Mouse (Mus musculus) CH12.LX (cell line): ENCODE data around the gene Prkcb. TPM values are rescaled to one million over a fixed set of nuclear protein-coding genes. Genes with fewer than 3 reads are reported as not detected.

Experiments
- DNase-seq: peaks from one replicate; pipeline ENCODE4 v3.0.0-alpha.2; 2013; ENCODE audit errors: extremely low read depth
- H3K27ac ChIP-seq: 2 replicates; pipeline ENCODE4 v1.5.1; 2012; ENCODE audit warnings: low read depth, mild to moderate bottlenecking, control low read depth, moderate library complexity; ENCODE audit not compliant: insufficient read depth
- H3K27me3 ChIP-seq: replicated peaks from 2 replicates; pipeline ENCODE3; 2012; ENCODE audit warnings: inconsistent platforms
- H3K36me3 ChIP-seq, 2 experiments: replicated peaks in 1 of 2; 2 replicates each; pipeline versions ENCODE3 to v1.6.1; 2012; ENCODE audit warnings: inconsistent platforms in 1 of 2, low read length in 1 of 2, mild to moderate bottlenecking in 1 of 2, mixed read lengths in 1 of 2, moderate library complexity in 1 of 2; ENCODE audit not compliant: control insufficient read depth in 1 of 2, insufficient read depth in 1 of 2
- H3K4me1 ChIP-seq, 2 experiments: 2 replicates each; pipeline ENCODE4 v1.6.1; 2012; ENCODE audit warnings: inconsistent platforms in 1 of 2, moderate library complexity in 1 of 2; ENCODE audit not compliant: insufficient read depth in 2 of 2, control insufficient read depth in 1 of 2
- H3K4me2 ChIP-seq: 2 replicates; pipeline ENCODE4 v1.6.1; 2012; ENCODE audit warnings: low read depth, mild to moderate bottlenecking, control low read depth; ENCODE audit not compliant: poor library complexity, insufficient read depth, severe bottlenecking
- H3K4me3 ChIP-seq, 3 experiments: fragments of 150-350 bp in 1 of 3; sonication (generic) in 1 of 3; replicated peaks in 1 of 3; 2 replicates each; pipeline versions ENCODE3 to v1.5.1; 2011 to 2012; ENCODE audit warnings: low read depth in 2 of 3, low read length in 2 of 3, mild to moderate bottlenecking in 2 of 3, moderate library complexity in 2 of 3, control low read depth in 1 of 3, improper control_type of control experiment in 1 of 3, inconsistent platforms in 1 of 3, mixed read lengths in 1 of 3; ENCODE audit not compliant: poor library complexity in 1 of 3
- H3K79me2 ChIP-seq: replicated peaks from 2 replicates; pipeline ENCODE4 v1.6.1; 2012; ENCODE audit warnings: mild to moderate bottlenecking, moderate library complexity; ENCODE audit not compliant: control insufficient read depth, poor library complexity, insufficient read depth, severe bottlenecking; ENCODE audit errors: extremely low read depth
- H3K9ac ChIP-seq: 2 replicates; pipeline ENCODE4 v1.6.1; 2012; ENCODE audit warnings: low read depth, mild to moderate bottlenecking, control low read depth, moderate library complexity; ENCODE audit not compliant: insufficient read depth
- H3K9me3 ChIP-seq: replicated peaks from 2 replicates; pipeline ENCODE3; 2012; ENCODE audit warnings: low read length, inconsistent platforms, mixed read lengths
- BHLHE40 ChIP-seq: IDR thresholded peaks from 2 replicates; pipeline ENCODE4 v1.6.1; 2011; ENCODE audit warnings: mild to moderate bottlenecking, low read depth, low read length, improper control_type of control experiment
- CHD1 ChIP-seq: IDR thresholded peaks from 2 replicates; pipeline ENCODE4 v1.6.1; 2012; ENCODE audit warnings: low read depth, low read length, improper control_type of control experiment, inconsistent platforms
- CHD2 ChIP-seq: IDR thresholded peaks from 2 replicates; pipeline ENCODE4 v1.6.1; 2011; ENCODE audit warnings: low read length, improper control_type of control experiment
- CTCF ChIP-seq, 2 experiments: IDR thresholded peaks in 1 of 2; conservative IDR thresholded peaks in 1 of 2; 2 replicates each; pipeline ENCODE4 v1.5.1; 2011 to 2012; ENCODE audit warnings: low read depth in 2 of 2, low read length in 2 of 2, improper control_type of control experiment in 1 of 2, inconsistent platforms in 1 of 2, mild to moderate bottlenecking in 1 of 2, moderate library complexity in 1 of 2
- E2F4 ChIP-seq: IDR thresholded peaks from 2 replicates; pipeline ENCODE4 v1.6.1; 2011; ENCODE audit warnings: low read depth, low read length, improper control_type of control experiment; ENCODE audit not compliant: insufficient replicate concordance
- ELF1 ChIP-seq: IDR thresholded peaks from 2 replicates; pipeline ENCODE4 v1.6.1; 2014; ENCODE audit warnings: low read depth, mild to moderate bottlenecking, inconsistent platforms, low read length, improper control_type of control experiment
- EP300 ChIP-seq: IDR thresholded peaks from 2 replicates; pipeline ENCODE4 v1.6.1; 2011; ENCODE audit warnings: low read length, improper control_type of control experiment
- ETS1 ChIP-seq: conservative IDR thresholded peaks from 2 replicates; pipeline ENCODE4 v1.6.1; 2012; ENCODE audit warnings: low read depth, mild to moderate bottlenecking, inconsistent platforms, low read length, improper control_type of control experiment, moderate library complexity
- GABPA ChIP-seq: IDR thresholded peaks from 2 replicates; pipeline ENCODE4 v1.6.1; 2012; ENCODE audit warnings: low read depth, low read length, improper control_type of control experiment, inconsistent platforms; ENCODE audit not compliant: insufficient replicate concordance
- HCFC1 ChIP-seq: IDR thresholded peaks from 2 replicates; pipeline ENCODE4 v1.6.1; 2012; ENCODE audit warnings: low read depth, mild to moderate bottlenecking, inconsistent platforms, low read length, improper control_type of control experiment
- IRF4 ChIP-seq: IDR thresholded peaks from 2 replicates; pipeline ENCODE4 v1.6.1; 2014; ENCODE audit warnings: low read depth, mild to moderate bottlenecking, inconsistent platforms, low read length, improper control_type of control experiment
- JUN ChIP-seq: IDR thresholded peaks from 2 replicates; pipeline ENCODE4 v1.6.1; 2011; ENCODE audit warnings: low read depth, mild to moderate bottlenecking, low read length, improper control_type of control experiment, moderate library complexity; ENCODE audit not compliant: insufficient read depth
- JUND ChIP-seq: conservative IDR thresholded peaks from 2 replicates; pipeline ENCODE4 v1.6.1; 2011; ENCODE audit warnings: low read depth, low read length, improper control_type of control experiment
- KAT2A ChIP-seq: IDR thresholded peaks from 2 replicates; pipeline ENCODE4 v1.6.1; 2012; ENCODE audit warnings: low read length, improper control_type of control experiment, inconsistent platforms; ENCODE audit not compliant: insufficient replicate concordance
- MAFK ChIP-seq: IDR thresholded peaks from 2 replicates; pipeline ENCODE4 v1.6.1; 2011; ENCODE audit warnings: low read length, improper control_type of control experiment; ENCODE audit not compliant: insufficient replicate concordance
- MAX ChIP-seq: IDR thresholded peaks from 2 replicates; pipeline ENCODE4 v1.6.1; 2011; ENCODE audit warnings: low read length, improper control_type of control experiment
- MAZ ChIP-seq: IDR thresholded peaks from 2 replicates; pipeline ENCODE4 v1.6.1; 2012; ENCODE audit warnings: low read depth, mild to moderate bottlenecking, inconsistent platforms, low read length, improper control_type of control experiment, moderate library complexity
- MEF2A ChIP-seq: IDR thresholded peaks from 2 replicates; pipeline ENCODE4 v1.6.1; 2014; ENCODE audit warnings: low read depth, mild to moderate bottlenecking, inconsistent platforms, low read length, improper control_type of control experiment, borderline replicate concordance
- MXI1 ChIP-seq: IDR thresholded peaks from 2 replicates; pipeline ENCODE4 v1.6.1; 2011; ENCODE audit warnings: mild to moderate bottlenecking, low read depth, low read length, improper control_type of control experiment
- MYC ChIP-seq: IDR thresholded peaks from 2 replicates; pipeline ENCODE4 v1.6.1; 2011; ENCODE audit warnings: low read depth, mild to moderate bottlenecking, improper control_type of control experiment, low read length
- NELFE ChIP-seq: IDR thresholded peaks from 2 replicates; pipeline ENCODE4 v1.6.1; 2011; ENCODE audit warnings: low read depth, low read length, improper control_type of control experiment
- NRF1 ChIP-seq: IDR thresholded peaks from 2 replicates; pipeline ENCODE4 v1.6.1; 2014; ENCODE audit warnings: low read depth, mild to moderate bottlenecking, inconsistent platforms, low read length, improper control_type of control experiment, moderate library complexity
- PAX5 ChIP-seq: IDR thresholded peaks from 2 replicates; pipeline ENCODE4 v1.6.1; 2012; ENCODE audit warnings: low read length, inconsistent platforms, mixed read lengths
- POLR2A ChIP-seq: IDR thresholded peaks from 2 replicates; pipeline ENCODE4 v1.6.1; 2011; ENCODE audit warnings: low read depth, mild to moderate bottlenecking, improper control_type of control experiment, low read length
- POLR2AphosphoS2 ChIP-seq: IDR thresholded peaks from 2 replicates; pipeline ENCODE4 v1.6.1; 2011; ENCODE audit warnings: low read depth, low read length, improper control_type of control experiment
- RAD21 ChIP-seq: IDR thresholded peaks from 2 replicates; pipeline ENCODE4 v1.6.1; 2011; ENCODE audit warnings: low read depth, mild to moderate bottlenecking, low read length, improper control_type of control experiment, moderate library complexity
- RCOR1 ChIP-seq: conservative IDR thresholded peaks from 2 replicates; pipeline ENCODE4 v1.6.1; 2012; ENCODE audit warnings: low read depth, mild to moderate bottlenecking, inconsistent platforms, low read length, improper control_type of control experiment
- SIN3A ChIP-seq: IDR thresholded peaks from 2 replicates; pipeline ENCODE4 v1.6.1; 2012; ENCODE audit warnings: low read length, improper control_type of control experiment, inconsistent platforms
- SMC3 ChIP-seq: IDR thresholded peaks from 2 replicates; pipeline ENCODE4 v1.6.1; 2011; ENCODE audit warnings: low read depth, low read length, improper control_type of control experiment
- TBP ChIP-seq: conservative IDR thresholded peaks from 2 replicates; pipeline ENCODE4 v1.6.1; 2011; ENCODE audit warnings: low read depth, low read length, improper control_type of control experiment
- TCF12 ChIP-seq: IDR thresholded peaks from 2 replicates; pipeline ENCODE4 v1.6.1; 2014; ENCODE audit warnings: low read depth, mild to moderate bottlenecking, inconsistent platforms, low read length, improper control_type of control experiment
- UBTF ChIP-seq: IDR thresholded peaks from 2 replicates; pipeline ENCODE4 v1.6.1; 2012; ENCODE audit warnings: low read depth, mild to moderate bottlenecking, inconsistent platforms, low read length, improper control_type of control experiment, moderate library complexity
- USF1 ChIP-seq: IDR thresholded peaks from 2 replicates; pipeline ENCODE4 v1.6.1; 2014; ENCODE audit warnings: low read depth, mild to moderate bottlenecking, inconsistent platforms, low read length, improper control_type of control experiment
- USF2 ChIP-seq: conservative IDR thresholded peaks from 2 replicates; pipeline ENCODE4 v1.6.1; 2011; ENCODE audit warnings: low read depth, low read length, improper control_type of control experiment
- ZC3H11A ChIP-seq: IDR thresholded peaks from 2 replicates; pipeline ENCODE4 v1.6.1; 2012; ENCODE audit warnings: low read depth, mild to moderate bottlenecking, inconsistent platforms, low read length, improper control_type of control experiment
- ZKSCAN1 ChIP-seq: IDR thresholded peaks from 2 replicates; pipeline ENCODE4 v1.6.1; 2012; ENCODE audit warnings: low read depth, inconsistent platforms, low read length, improper control_type of control experiment, borderline replicate concordance
- ZMIZ1 ChIP-seq: IDR thresholded peaks from 2 replicates; pipeline ENCODE4 v1.6.1; 2012; ENCODE audit warnings: low read depth, mild to moderate bottlenecking, inconsistent platforms, low read length, improper control_type of control experiment
- ZNF384 ChIP-seq: IDR thresholded peaks from 2 replicates; pipeline ENCODE4 v1.6.1; 2012; ENCODE audit warnings: low read depth, low read length, improper control_type of control experiment, inconsistent platforms
- dilution Hi-C: fragments of 300-500 bp; cut with MboI; formaldehyde crosslinking; loops from 2 replicates; pipeline ENCODE4 v1.14.3; 2020; ENCODE audit warnings: low sequenced_read_pairs; ENCODE audit not compliant: extremely low pct_unique_long_range_greater_than_20kb, extremely low pct_ligation_motif_present
- in situ Hi-C: fragments of 300-500 bp; cut with MboI; formaldehyde crosslinking; loops from 3 replicates; pipeline ENCODE4 v1.14.3; 2019; ENCODE audit warnings: low sequenced_read_pairs, low pct_ligation_motif_present, low pct_unique_long_range_greater_than_20kb, mixed read lengths
- polyA plus RNA-seq: library from polyadenylated mRNA; unstranded; fragments of >175 nt; gene quantifications from 2 replicates; pipeline ENCODE4 v1.2.1, GENCODE M21; 2012; ENCODE audit warnings: low read depth; ENCODE audit not compliant: insufficient read length
- total RNA-seq, 2 experiments: library from RNA; depleted of rRNA; stranded (reverse); fragments of 300-350 nt in 1 of 2; fragments of >200 nt in 1 of 2; gene quantifications; 2 replicates each; pipeline ENCODE4 v1.2.3; 2012 to 2014

Prkcb gene
- total and polyA plus RNA-seq, 3 experiments, result 323 to 463 (median 337) TPM

DNA sequence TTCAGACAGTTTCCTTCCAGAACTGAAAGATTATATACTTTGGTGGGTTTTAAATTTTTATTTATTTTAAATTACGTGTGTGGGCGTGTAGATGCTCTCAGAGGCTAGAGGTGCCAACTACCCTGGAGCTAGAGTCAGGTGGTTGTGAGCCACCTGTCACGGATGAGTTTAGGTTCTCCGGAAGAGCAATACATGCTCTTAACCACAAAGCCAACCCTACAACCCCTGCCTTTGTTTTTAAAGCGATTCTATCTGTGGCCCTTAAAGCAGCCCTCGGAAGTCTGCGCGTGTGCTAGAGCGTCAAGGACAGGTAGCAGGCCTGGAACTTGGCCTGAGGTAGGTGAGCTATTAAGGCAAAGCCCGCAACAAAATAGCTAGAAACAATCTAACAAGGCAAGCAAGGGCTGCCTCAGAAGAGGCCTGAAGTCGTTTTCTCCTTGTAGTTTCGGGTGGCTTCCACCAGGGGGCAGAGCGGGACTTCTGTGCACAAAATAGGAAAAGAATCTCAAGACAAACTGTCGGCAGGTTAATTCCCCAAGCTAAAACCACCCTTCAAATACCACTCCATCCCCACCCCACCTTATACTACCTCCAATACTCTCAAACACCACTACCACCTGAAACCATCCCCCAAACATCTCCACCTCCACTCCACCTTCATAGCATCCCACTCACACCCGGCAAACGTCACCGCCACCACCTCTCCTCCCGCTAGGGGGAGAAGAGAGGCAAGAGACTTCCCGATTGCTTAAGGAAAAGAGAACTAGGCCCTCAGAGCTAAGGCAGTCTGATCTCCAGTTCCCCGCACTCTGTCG, 37.1 kb upstream of the Prkcb start:
- no peaks in the 10 kb centered on the region for H3K27me3 ChIP-seq
- dilution Hi-C loops (no loop called here), in situ Hi-C loops (loop anchor here (5.0 kb wide), 1 partner anchor 201 kb away; no protein-coding TSS in a partner anchor)
- H3K27ac ChIP-seq, result 0 out of 2 replicates have a peak overlapping the region, but pooled peaks have one; percentile 25
- H3K4me3 ChIP-seq, result no peak overlapping the region
- no peak overlapping the region for H3K9ac ChIP-seq
- no peaks in the 10 kb centered on the region for H3K36me3 ChIP-seq
- peak; percentile 87 for DNase-seq
- H3K4me1 ChIP-seq, result peaks cover 42 to 77% of the 10 kb centered on the region in 2 experiments
- TF ChIP-seq UBTF (no peak), POLR2A (no peak), ZNF384 (no peak), POLR2AphosphoS2 (no peak), TCF12 (peak; percentile 6; the same call in 1 of the 2 replicates), SMC3 (peak; percentile 88), MXI1 (no peak), PAX5 (no peak), USF2 (no peak), HCFC1 (no peak), MAFK (no peak), KAT2A (no peak), ETS1 (no peak; the same call in 1 of the 2 replicates), RCOR1 (peak; percentile 10; the same call in 1 of the 2 replicates), JUN (no peak), ZMIZ1 (no peak), CTCF (conservative IDR thresholded peaks at IDR 0.05 in 1 of 2, IDR thresholded peaks at IDR 0.05 in 1 of 2; ENCODE audit: low read depth in 2 of 2, low read length in 2 of 2) (peak; percentile 82 to 83), MAZ (peak; percentile 90), TBP (no peak), EP300 (no peak; the same call in none of the 2 replicates), MYC (peak; percentile 53), USF1 (no peak), MEF2A (peak; percentile 37), NELFE (peak; percentile 59), SIN3A (peak; percentile 57; the same call in 1 of the 2 replicates), NRF1 (no peak), JUND (peak; percentile 60), RAD21 (peak; percentile 84), MAX (0 out of 2 replicates have a peak, but pooled peaks have one; percentile 37), CHD2 (0 out of 2 replicates have a peak, but pooled peaks have one; percentile 60), E2F4 (no peak; the same call in 1 of the 2 replicates), CHD1 (no peak), ZC3H11A (peak; percentile 85), IRF4 (peak; percentile 70), BHLHE40 (0 out of 2 replicates have a peak, but pooled peaks have one; percentile 28), ELF1 (peak; percentile 51; the same call in 1 of the 2 replicates), ZKSCAN1 (no peak), GABPA (no peak)
- TF ChIP-seq, all 38 proteins: peak for 17
- H3K79me2 ChIP-seq, result no peaks in the 10 kb centered on the region
- no peaks in the 10 kb centered on the region for H3K9me3 ChIP-seq
- peak overlapping the region; percentile 57 for H3K4me2 ChIP-seq
